Mouse (Mus musculus) thymus, adult 2 months (tissue): ENCODE results near the gene Disp1.

ENCODE experiments used
- CTCF ChIP-seq: fragments of 200-500 bp; IDR thresholded peaks from 2 replicates; pipeline ENCODE4 v1.5.1; 2012; ENCODE audit warnings: mild to moderate bottlenecking, control low read depth, low read length, moderate library complexity, borderline replicate concordance; ENCODE audit not compliant: control insufficient read depth, poor library complexity, insufficient read depth; ENCODE audit errors: extremely low read depth
- POLR2A ChIP-seq: fragments of 200-500 bp; IDR thresholded peaks from 2 replicates; pipeline ENCODE4 v1.6.1; 2012; ENCODE audit warnings: mild to moderate bottlenecking, low read length, control low read depth, moderate library complexity; ENCODE audit not compliant: control insufficient read depth, poor library complexity, insufficient read depth; ENCODE audit errors: extremely low read depth

DNA sequence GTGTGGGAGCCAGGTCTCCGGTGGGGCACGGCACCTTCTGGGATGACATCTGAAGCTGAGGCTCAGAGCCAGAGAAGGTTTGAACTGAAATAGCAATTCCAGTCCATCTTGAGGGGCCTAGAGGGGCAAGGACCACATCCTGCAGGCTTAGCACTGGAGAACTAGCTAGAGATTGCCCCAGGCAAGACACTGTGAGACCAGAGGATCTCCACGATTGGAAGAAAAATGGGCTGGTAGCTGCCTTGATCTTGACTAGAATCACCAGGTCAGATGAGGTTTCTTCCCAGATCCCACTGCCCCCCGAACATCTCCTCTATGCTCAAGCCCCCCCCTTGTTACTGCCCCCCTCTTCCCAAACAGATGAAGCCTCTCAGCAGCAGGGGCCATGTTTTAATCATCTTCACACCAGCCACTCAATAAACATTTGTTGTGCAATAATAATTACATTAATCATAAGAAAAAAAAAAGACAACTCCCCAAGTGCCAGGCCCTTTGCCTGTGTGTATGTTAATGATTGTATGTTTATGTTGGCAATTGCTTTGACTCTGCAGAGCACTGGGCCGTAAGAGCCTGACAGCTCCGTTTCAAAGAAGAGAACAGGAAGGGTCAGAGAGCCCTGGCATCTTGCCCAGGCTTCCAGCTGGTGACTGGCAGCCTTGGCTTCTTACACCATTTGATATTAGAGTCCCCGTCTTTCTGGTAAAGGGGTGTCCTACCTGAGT, 174.0 kb downstream of the Disp1 start:
- no peak for TF ChIP-seq POLR2A
- no peak for TF ChIP-seq CTCF
